Mouse (Mus musculus): Measurements from ENCODE around the gene Mrpl40. TPM values are rescaled to one million over a fixed set of nuclear protein-coding genes. Genes with fewer than 3 reads are reported as not detected.

The Mrpl40 gene
- polyA plus RNA-seq, 1 experiment from 2014 or later = 101 TPM

Other genes with a start within 250 kb of the Mrpl40 start
- 63.4 and 64.4 TPM in 2 replicates for gene Sept5, start 246.9 kb downstream of the Mrpl40 start, polyA plus RNA-seq (2014; fragmentation: Nextera tagmentation; extraction: Ambion mirVana)
- 25.2 and 31.3 TPM in 2 replicates for gene Cldn5, start 100.0 kb downstream of the Mrpl40 start, polyA plus RNA-seq (2014; fragmentation: Nextera tagmentation; extraction: Ambion mirVana)
- 89.0 and 96.1 TPM in 2 replicates for gene Ufd1, start 65.1 kb downstream of the Mrpl40 start, polyA plus RNA-seq (2014; fragmentation: Nextera tagmentation; extraction: Ambion mirVana)
- 50.8 and 54.8 TPM in 2 replicates for gene Cdc45, start 64.9 kb downstream of the Mrpl40 start, polyA plus RNA-seq (2014; fragmentation: Nextera tagmentation; extraction: Ambion mirVana)
- gene 2510002D24Rik, start 40.3 kb downstream of the Mrpl40 start, polyA plus RNA-seq (2014; fragmentation: Nextera tagmentation; extraction: Ambion mirVana) = 19.8 and 25.6 TPM in 2 replicates
- not detected in 2 replicates for gene Gm28539, start 40.3 kb downstream of the Mrpl40 start, polyA plus RNA-seq (2014; fragmentation: Nextera tagmentation; extraction: Ambion mirVana)
- gene Hira, start 175 bp upstream of the Mrpl40 start, polyA plus RNA-seq (2014; fragmentation: Nextera tagmentation; extraction: Ambion mirVana) = 16.4 and 17.6 TPM in 2 replicates

All from hindbrain, embryonic 11.5 days (tissue).